Mouse (Mus musculus): ENCODE data around the gene Cd3e. TPM values are rescaled to one million over a fixed set of nuclear protein-coding genes. Genes with fewer than 3 reads are reported as not detected.
"Not testable (repeated sequence)": the region's sequence is repeated elsewhere in the genome, so short reads cannot be mapped to it uniquely, and the experiment has no call there.

Gene Cd3e
- polyA plus RNA-seq, 1 experiment from 2014 or later: not detected

- Histone ChIP-seq H3K9ac (ENCODE audit: low read depth, low read length) (no peak within 1 kb of the TSS), H3K9me3 (replicated peaks; ENCODE audit: control insufficient read depth, low read length, poor library complexity, severe bottlenecking) (no peaks in the 10 kb centered on the region), H3K27ac (ENCODE audit: low read length) (no peak within 1 kb of the TSS), H3K4me2 (ENCODE audit: low read length) (no peak within 1 kb of the TSS), H3K27me3 (ENCODE audit: control insufficient read depth, insufficient read depth, low read depth, low read length) (no peaks in the 10 kb centered on the region; the same call in 1 of the 2 replicates), H3K4me3 (ENCODE audit: low read depth, low read length) (no peak within 1 kb of the TSS), H3K36me3 (ENCODE audit: control insufficient read depth, insufficient read depth, low read length) (no peaks in the 10 kb centered on the region), H3K4me1 (ENCODE audit: control insufficient read depth, insufficient read depth, low read length) (no peaks in the 10 kb centered on the region)
- ATAC-seq: no peak
- WGBS: 67% methylated on average over 3 of the region's 3 CpGs
These were observed 29.2 kb downstream of the Cd3e start, which contains the start of gene Cd3g for GRCm38 (mm10) chr9:44980242-44980641. Gene Cd3g (minus strand): TSS chr9:44980431.

GRCm38 (mm10) chr9:44979806-44980205, 29.6 kb downstream of the Cd3e start:
- no peak overlapping the region for H3K4me2 ChIP-seq (ENCODE audit: low read length)
- no peak overlapping the region for H3K9ac ChIP-seq (ENCODE audit: low read depth, low read length)
- H3K4me1 ChIP-seq (ENCODE audit: control insufficient read depth, insufficient read depth, low read length): no peaks in the 10 kb centered on the region
- WGBS: 77% methylated on average over 7 of the region's 7 CpGs
- no peaks in the 10 kb centered on the region; the same call in 1 of the 2 replicates for H3K27me3 ChIP-seq (ENCODE audit: control insufficient read depth, insufficient read depth, low read depth, low read length)
- no peaks in the 10 kb centered on the region for H3K9me3 ChIP-seq (replicated peaks; ENCODE audit: control insufficient read depth, low read length, poor library complexity, severe bottlenecking)
- no peaks in the 10 kb centered on the region for H3K36me3 ChIP-seq (ENCODE audit: control insufficient read depth, insufficient read depth, low read length)
- ATAC-seq: no peak
- no peak overlapping the region for H3K27ac ChIP-seq (ENCODE audit: low read length)
- no peak overlapping the region for H3K4me3 ChIP-seq (ENCODE audit: low read depth, low read length)

GRCm38 (mm10) chr9:44977813-44978212, 31.6 kb downstream of the Cd3e start:
- no peak for ATAC-seq
- H3K36me3 ChIP-seq (ENCODE audit: control insufficient read depth, insufficient read depth, low read length): no peaks in the 10 kb centered on the region

GRCm38 (mm10) chr9:44969450-44969849, 40.0 kb downstream of the Cd3e start:
- Histone ChIP-seq H3K27me3 (ENCODE audit: control insufficient read depth, insufficient read depth, low read depth, low read length) (peaks cover 14% of the 10 kb centered on the region), H3K9me3 (replicated peaks; ENCODE audit: control insufficient read depth, low read length, poor library complexity, severe bottlenecking) (no peaks in the 10 kb centered on the region), H3K27ac (ENCODE audit: low read length) (no peak overlapping the region), H3K4me2 (ENCODE audit: low read length) (no peak overlapping the region), H3K4me1 (ENCODE audit: control insufficient read depth, insufficient read depth, low read length) (peaks cover 10% of the 10 kb centered on the region), H3K9ac (ENCODE audit: low read depth, low read length) (no peak overlapping the region), H3K4me3 (ENCODE audit: low read depth, low read length) (no peak overlapping the region), H3K36me3 (ENCODE audit: control insufficient read depth, insufficient read depth, low read length) (no peaks in the 10 kb centered on the region)
- no peak for ATAC-seq
- WGBS: 73% methylated on average over 1 of the region's 1 CpGs

More at GRCm38 (mm10) chr9:44977813-44978212, 31.6 kb downstream of the Cd3e start:
- Histone ChIP-seq H3K9ac (ENCODE audit: low read depth, low read length) (no peak overlapping the region), H3K4me3 (ENCODE audit: low read depth, low read length) (no peak overlapping the region), H3K4me1 (ENCODE audit: control insufficient read depth, insufficient read depth, low read length) (no peaks in the 10 kb centered on the region), H3K9me3 (replicated peaks; ENCODE audit: control insufficient read depth, low read length, poor library complexity, severe bottlenecking) (no peaks in the 10 kb centered on the region), H3K4me2 (ENCODE audit: low read length) (no peak overlapping the region), H3K27ac (ENCODE audit: low read length) (no peak overlapping the region), H3K27me3 (ENCODE audit: control insufficient read depth, insufficient read depth, low read depth, low read length) (peaks cover 12% of the 10 kb centered on the region)
- WGBS: 83% methylated on average over 6 of the region's 6 CpGs

GRCm38 (mm10) chr9:44967763-44968162, 41.7 kb downstream of the Cd3e start:
- not testable (repeated sequence) for H3K36me3 ChIP-seq (ENCODE audit: control insufficient read depth, insufficient read depth, low read length); H3K4me3 ChIP-seq (ENCODE audit: low read depth, low read length); H3K9me3 ChIP-seq (replicated peaks; ENCODE audit: control insufficient read depth, low read length, poor library complexity, severe bottlenecking); H3K27ac ChIP-seq (ENCODE audit: low read length); H3K27me3 ChIP-seq (ENCODE audit: control insufficient read depth, insufficient read depth, low read depth, low read length); H3K4me2 ChIP-seq (ENCODE audit: low read length); ATAC-seq; H3K9ac ChIP-seq (ENCODE audit: low read depth, low read length)
- H3K4me1 ChIP-seq (ENCODE audit: control insufficient read depth, insufficient read depth, low read length): peaks cover 18% of the 10 kb centered on the region
- WGBS: 88% methylated on average over 5 of the region's 5 CpGs

GRCm38 (mm10) chr9:44966815-44967242, 42.6 kb downstream of the Cd3e start:
- no peak for ATAC-seq
- WGBS: 22% methylated on average over 3 of the region's 3 CpGs

GRCm38 (mm10) chr9:44965833-44966466, 43.5 kb downstream of the Cd3e start:
- H3K4me3 ChIP-seq (ENCODE audit: low read depth, low read length): peak overlapping the region; percentile 93
- H3K36me3 ChIP-seq (ENCODE audit: control insufficient read depth, insufficient read depth, low read length): peaks cover 2% of the 10 kb centered on the region; the same call in 1 of the 2 replicates
- no peaks in the 10 kb centered on the region for H3K27me3 ChIP-seq (ENCODE audit: control insufficient read depth, insufficient read depth, low read depth, low read length)
- WGBS: 14% methylated on average over 10 of the region's 10 CpGs
- H3K4me1 ChIP-seq (ENCODE audit: control insufficient read depth, insufficient read depth, low read length): peaks cover 18% of the 10 kb centered on the region
- peak overlapping the region; percentile 67 for H3K9ac ChIP-seq (ENCODE audit: low read depth, low read length)
- no peaks in the 10 kb centered on the region for H3K9me3 ChIP-seq (replicated peaks; ENCODE audit: control insufficient read depth, low read length, poor library complexity, severe bottlenecking)
- peak overlapping the region; percentile 79 for H3K4me2 ChIP-seq (ENCODE audit: low read length)
- peak; percentile 77 for ATAC-seq
- peak overlapping the region; percentile 78 for H3K27ac ChIP-seq (ENCODE audit: low read length)

More at GRCm38 (mm10) chr9:44966815-44967242, 42.6 kb downstream of the Cd3e start:
- Histone ChIP-seq H3K36me3 (ENCODE audit: control insufficient read depth, insufficient read depth, low read length) (peaks cover 1% of the 10 kb centered on the region; the same call in 1 of the 2 replicates), H3K27me3 (ENCODE audit: control insufficient read depth, insufficient read depth, low read depth, low read length) (no peaks in the 10 kb centered on the region; the same call in 1 of the 2 replicates), H3K9me3 (replicated peaks; ENCODE audit: control insufficient read depth, low read length, poor library complexity, severe bottlenecking) (no peaks in the 10 kb centered on the region), H3K4me1 (ENCODE audit: control insufficient read depth, insufficient read depth, low read length) (peaks cover 18% of the 10 kb centered on the region), H3K4me3 (ENCODE audit: low read depth, low read length) (no peak overlapping the region), H3K9ac (ENCODE audit: low read depth, low read length) (no peak overlapping the region), H3K27ac (ENCODE audit: low read length) (no peak overlapping the region), H3K4me2 (ENCODE audit: low read length) (no peak overlapping the region)

GRCm38 (mm10) chr9:44965126-44965832, 44.1 kb downstream of the Cd3e start, which contains the start of gene Ube4a:
Gene Ube4a (minus strand): TSS chr9:44965600.
- no peaks in the 10 kb centered on the region for H3K27me3 ChIP-seq (ENCODE audit: control insufficient read depth, insufficient read depth, low read depth, low read length)
- H3K36me3 ChIP-seq (ENCODE audit: control insufficient read depth, insufficient read depth, low read length): peaks cover 2% of the 10 kb centered on the region; the same call in 1 of the 2 replicates
- ATAC-seq: peak; percentile 95
- no peaks in the 10 kb centered on the region for H3K9me3 ChIP-seq (replicated peaks; ENCODE audit: control insufficient read depth, low read length, poor library complexity, severe bottlenecking)
- peak within 1 kb of the TSS; percentile 78 for H3K27ac ChIP-seq (ENCODE audit: low read length)
- H3K4me3 ChIP-seq (ENCODE audit: low read depth, low read length): peak within 1 kb of the TSS; percentile 93
- peak within 1 kb of the TSS; percentile 70 for H3K9ac ChIP-seq (ENCODE audit: low read depth, low read length)
- WGBS: under 1% methylated on average over 39 of the region's 39 CpGs
- H3K4me1 ChIP-seq (ENCODE audit: control insufficient read depth, insufficient read depth, low read length): peaks cover 18% of the 10 kb centered on the region
- H3K4me2 ChIP-seq (ENCODE audit: low read length): peak within 1 kb of the TSS; percentile 98

- no peaks in the 10 kb centered on the region for H3K27me3 ChIP-seq (ENCODE audit: control insufficient read depth, insufficient read depth, low read depth, low read length)
- H3K36me3 ChIP-seq (ENCODE audit: control insufficient read depth, insufficient read depth, low read length): peaks cover 37% of the 10 kb centered on the region
- H3K27ac ChIP-seq (ENCODE audit: low read length): no peak overlapping the region
- ATAC-seq: no peak
- H3K4me1 ChIP-seq (ENCODE audit: control insufficient read depth, insufficient read depth, low read length): no peaks in the 10 kb centered on the region
- H3K9me3 ChIP-seq (replicated peaks; ENCODE audit: control insufficient read depth, low read length, poor library complexity, severe bottlenecking): no peaks in the 10 kb centered on the region
- no peak overlapping the region for H3K4me3 ChIP-seq (ENCODE audit: low read depth, low read length)
- no peak overlapping the region for H3K4me2 ChIP-seq (ENCODE audit: low read length)
- H3K9ac ChIP-seq (ENCODE audit: low read depth, low read length): no peak overlapping the region
- WGBS: 91% methylated on average over 3 of the region's 3 CpGs
These were observed 55.0 kb downstream of the Cd3e start for GRCm38 (mm10) chr9:44954432-44954831.
